Mouse (Mus musculus): ENCODE measurements at regions not wholly inside any gene's neighbourhood (a gene's known extent, or its start where the extent isn't known, plus 50 kb on each side); places are given as distances from the start of the nearest gene placed in this dataset.

GRCm38 (mm10) chr15:85664432-85664828, 70.4 kb upstream of the Ppara start:
- Histone ChIP-seq H3K36me3 (ENCODE audit: insufficient read depth, low read length) (no peaks in the 10 kb centered on the region), H3K27me3 (ENCODE audit: insufficient read depth, low read length) (no peaks in the 10 kb centered on the region), H3K4me2 (ENCODE audit: low read depth, low read length) (0 out of 2 replicates have a peak overlapping the region, but pooled peaks have one; percentile 18), H3K9ac (replicated peaks; ENCODE audit: low read length) (no peak overlapping the region; the same call in 1 of the 2 replicates), H3K27ac (peak overlapping the region; percentile 45; the same call in 1 of the 2 replicates), H3K4me1 (ENCODE audit: insufficient read depth, low read length) (peaks cover 16% of the 10 kb centered on the region; the same call in 1 of the 2 replicates), H3K9me3 (ENCODE audit: low read length) (no peaks in the 10 kb centered on the region), H3K4me3 (ENCODE audit: low read length) (no peak overlapping the region)
- DNase-seq (ENCODE audit: low spot score), result no peak
- ATAC-seq, result no peak
- WGBS, result 62% methylated on average over 10 of the region's 10 CpGs
- no peak for TF ChIP-seq CTCF (IDR thresholded peaks at IDR 0.05; ENCODE audit: low read depth)

GRCm38 (mm10) chr15:85665181-85665821, 69.5 kb upstream of the Ppara start:
- no peak for TF ChIP-seq CTCF (IDR thresholded peaks at IDR 0.05; ENCODE audit: low read depth)
- Histone ChIP-seq H3K4me2 (ENCODE audit: low read depth, low read length) (peak overlapping the region; percentile 40), H3K27me3 (ENCODE audit: insufficient read depth, low read length) (no peaks in the 10 kb centered on the region), H3K27ac (peak overlapping the region; percentile 12; the same call in 1 of the 2 replicates), H3K9me3 (ENCODE audit: low read length) (no peaks in the 10 kb centered on the region), H3K9ac (replicated peaks; ENCODE audit: low read length) (peak overlapping the region; percentile 4; the same call in 1 of the 2 replicates), H3K36me3 (ENCODE audit: insufficient read depth, low read length) (no peaks in the 10 kb centered on the region), H3K4me1 (ENCODE audit: insufficient read depth, low read length) (peaks cover 21% of the 10 kb centered on the region; the same call in 1 of the 2 replicates), H3K4me3 (ENCODE audit: low read length) (no peak overlapping the region)
- 74% methylated on average over 12 of the region's 12 CpGs for WGBS
- DNase-seq (ENCODE audit: low spot score) (no peak), ATAC-seq (no peak)

- H3K4me3 ChIP-seq (ENCODE audit: low read length), result peak overlapping the region; percentile 20
- peaks cover 19% of the 10 kb centered on the region; the same call in 1 of the 2 replicates for H3K4me1 ChIP-seq (ENCODE audit: insufficient read depth, low read length)
- peak overlapping the region; percentile 100 for H3K27ac ChIP-seq
- DNase-seq (ENCODE audit: low spot score) (no peak), ATAC-seq (no peak)
- WGBS, result 51% methylated on average over 9 of the region's 9 CpGs
- TF ChIP-seq CTCF (IDR thresholded peaks at IDR 0.05; ENCODE audit: low read depth), result no peak
- no peaks in the 10 kb centered on the region for H3K9me3 ChIP-seq (ENCODE audit: low read length)
- H3K36me3 ChIP-seq (ENCODE audit: insufficient read depth, low read length), result no peaks in the 10 kb centered on the region
- H3K4me2 ChIP-seq (ENCODE audit: low read depth, low read length), result peak overlapping the region; percentile 74
- H3K27me3 ChIP-seq (ENCODE audit: insufficient read depth, low read length), result no peaks in the 10 kb centered on the region
- H3K9ac ChIP-seq (replicated peaks; ENCODE audit: low read length), result peak overlapping the region; percentile 62
Observed at GRCm38 (mm10) chr15:85666496-85666895, 68.3 kb upstream of the Ppara start.

- DNase-seq (ENCODE audit: low spot score), result peak; percentile 73
- peak overlapping the region; percentile 6; the same call in 1 of the 2 replicates for H3K4me3 ChIP-seq (ENCODE audit: low read length)
- no peaks in the 10 kb centered on the region for H3K36me3 ChIP-seq (ENCODE audit: insufficient read depth, low read length)
- no peaks in the 10 kb centered on the region for H3K27me3 ChIP-seq (ENCODE audit: insufficient read depth, low read length)
- peak overlapping the region; percentile 62 for H3K9ac ChIP-seq (replicated peaks; ENCODE audit: low read length)
- WGBS, result 26% methylated on average over 12 of the region's 12 CpGs
- TF ChIP-seq CTCF (IDR thresholded peaks at IDR 0.05; ENCODE audit: low read depth), result no peak
- peak overlapping the region; percentile 74 for H3K4me2 ChIP-seq (ENCODE audit: low read depth, low read length)
- no peak for ATAC-seq
- H3K4me1 ChIP-seq (ENCODE audit: insufficient read depth, low read length), result peaks cover 19% of the 10 kb centered on the region; the same call in 1 of the 2 replicates
- no peaks in the 10 kb centered on the region for H3K9me3 ChIP-seq (ENCODE audit: low read length)
- peak overlapping the region; percentile 100 for H3K27ac ChIP-seq
Observed at GRCm38 (mm10) chr15:85667381-85667791, 67.4 kb upstream of the Ppara start.

GRCm38 (mm10) chr15:85667906-85668590, 66.7 kb upstream of the Ppara start:
- ATAC-seq, result no peak
- peak overlapping the region; percentile 62 for H3K9ac ChIP-seq (replicated peaks; ENCODE audit: low read length)

GRCm38 (mm10) chr15:85668871-85669651, 65.7 kb upstream of the Ppara start:
- H3K4me1 ChIP-seq (ENCODE audit: insufficient read depth, low read length), result peaks cover 21% of the 10 kb centered on the region; the same call in 1 of the 2 replicates
- DNase-seq (ENCODE audit: low spot score), result no peak
- 32% methylated on average over 9 of the region's 9 CpGs for WGBS
- ATAC-seq, result no peak
- H3K4me3 ChIP-seq (ENCODE audit: low read length), result peak overlapping the region; percentile 94
- H3K27ac ChIP-seq, result peak overlapping the region; percentile 100
- no peaks in the 10 kb centered on the region for H3K27me3 ChIP-seq (ENCODE audit: insufficient read depth, low read length)
- TF ChIP-seq CTCF (IDR thresholded peaks at IDR 0.05; ENCODE audit: low read depth), result no peak
- H3K9ac ChIP-seq (replicated peaks; ENCODE audit: low read length), result peak overlapping the region; percentile 96
- H3K9me3 ChIP-seq (ENCODE audit: low read length), result no peaks in the 10 kb centered on the region
- H3K4me2 ChIP-seq (ENCODE audit: low read depth, low read length), result peak overlapping the region; percentile 74
- H3K36me3 ChIP-seq (ENCODE audit: insufficient read depth, low read length), result no peaks in the 10 kb centered on the region

More at GRCm38 (mm10) chr15:85667906-85668590, 66.7 kb upstream of the Ppara start:
- no peaks in the 10 kb centered on the region for H3K36me3 ChIP-seq (ENCODE audit: insufficient read depth, low read length)
- H3K4me1 ChIP-seq (ENCODE audit: insufficient read depth, low read length), result peaks cover 19% of the 10 kb centered on the region; the same call in 1 of the 2 replicates
- 66% methylated on average over 7 of the region's 7 CpGs for WGBS
- no peaks in the 10 kb centered on the region for H3K9me3 ChIP-seq (ENCODE audit: low read length)
- H3K27ac ChIP-seq, result peak overlapping the region; percentile 100
- TF ChIP-seq CTCF (IDR thresholded peaks at IDR 0.05; ENCODE audit: low read depth), result no peak
- no peak for DNase-seq (ENCODE audit: low spot score)
- H3K27me3 ChIP-seq (ENCODE audit: insufficient read depth, low read length), result no peaks in the 10 kb centered on the region
- peak overlapping the region; percentile 74 for H3K4me2 ChIP-seq (ENCODE audit: low read depth, low read length)
- peak overlapping the region; percentile 6; the same call in 1 of the 2 replicates for H3K4me3 ChIP-seq (ENCODE audit: low read length)

Data from hindbrain, postnatal 0 days (tissue).